Mouse (Mus musculus): ENCODE results near the gene Ankmy1. TPM values are rescaled to one million over a fixed set of nuclear protein-coding genes. Genes with fewer than 3 reads are reported as not detected.

The Ankmy1 gene
- under 1 TPM; 0.14 to 0.20 TPM for total RNA-seq (2021)
- long read RNA-seq, experiment 1, partial matches to known transcripts, result 0 of 3 reads
- long read RNA-seq, experiment 1, other reads (novel, unspliced or antisense), result 3 of 3 reads
- long read RNA-seq, experiment 2, result 0 reads

DNA sequence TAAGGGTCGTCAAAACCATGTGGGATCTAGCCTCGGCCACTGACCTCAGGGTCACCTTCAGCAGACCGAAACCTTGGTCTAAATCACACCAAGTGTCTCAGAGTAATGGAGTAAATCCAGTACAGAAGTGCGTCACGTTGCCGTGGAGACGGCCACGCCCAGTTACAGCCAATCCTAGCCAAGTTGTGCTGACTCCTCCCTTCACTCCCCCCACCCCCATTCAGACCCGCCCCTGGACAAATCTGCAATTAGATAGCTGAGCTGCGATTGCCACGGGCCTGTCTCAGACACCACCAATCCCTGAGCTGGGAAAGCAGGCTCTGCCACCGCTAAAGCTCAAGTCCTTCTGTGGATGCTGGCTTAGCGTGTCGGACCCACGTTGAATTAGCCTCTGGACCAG lies at the start of gene Ankmy1:
Ankmy1 (minus strand) TSS at position 121 of the 400 bp plus-strand sequence.
- peak; percentile 39 to 55 for DNase-seq
- intact Hi-C loops (cut with DNase I), result no loop called here

DNA sequence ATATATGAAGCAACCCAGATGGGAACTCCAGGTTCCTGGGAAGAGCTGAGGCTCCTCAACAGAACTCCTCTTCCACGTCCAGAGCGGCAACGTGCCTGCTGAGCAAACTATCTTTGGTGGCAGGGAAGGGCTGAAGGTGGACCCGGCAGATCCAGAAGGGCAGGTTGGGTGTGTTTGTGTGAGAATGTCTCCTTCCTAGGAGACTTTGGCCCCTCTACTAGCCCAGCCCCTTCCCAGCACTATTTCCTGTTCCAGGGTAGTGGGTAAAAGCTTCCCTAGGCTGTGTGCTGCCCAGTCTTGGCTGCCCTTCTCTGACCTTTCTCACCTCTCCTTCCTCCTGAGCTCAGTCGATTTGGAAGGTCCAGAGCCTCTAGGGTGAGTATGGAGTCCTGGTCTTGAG lies 47.9 kb upstream of the Ankmy1 start, which contains the start of gene Gpr35:
Gpr35 (plus strand) TSS at position 259 of the 400 bp plus-strand sequence.
- intact Hi-C loops (cut with DNase I), result loop anchor here (10.0 kb wide), 1 partner anchor 394 kb away; the partner anchor contains the start of genes Pask and Ppp1r7
- peak in 1 of 2 experiments; percentile 0 for DNase-seq

DNA sequence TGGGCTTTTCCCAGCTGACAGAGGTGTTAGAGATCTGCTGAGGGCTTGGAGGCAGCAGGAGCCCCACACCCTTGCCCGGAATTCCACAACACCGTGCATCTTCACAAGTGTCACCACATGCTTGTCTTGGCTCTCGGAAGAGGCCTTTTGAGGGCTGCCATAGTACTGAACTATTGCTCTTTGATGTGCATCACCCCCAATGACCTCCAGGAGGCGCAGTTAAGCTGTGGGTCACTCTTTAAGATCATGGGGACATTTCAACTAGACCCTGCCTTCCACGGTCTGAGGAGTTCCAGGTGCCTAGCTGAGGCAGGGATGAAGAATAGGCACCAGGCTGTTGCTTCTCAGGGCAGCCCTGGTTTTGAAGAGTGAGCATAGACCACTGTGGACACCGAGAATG lies 46.7 kb upstream of the Ankmy1 start:
- intact Hi-C loops (cut with DNase I), result no loop called here
- DNase-seq, result peak in 1 of 2 experiments; percentile 21

DNA sequence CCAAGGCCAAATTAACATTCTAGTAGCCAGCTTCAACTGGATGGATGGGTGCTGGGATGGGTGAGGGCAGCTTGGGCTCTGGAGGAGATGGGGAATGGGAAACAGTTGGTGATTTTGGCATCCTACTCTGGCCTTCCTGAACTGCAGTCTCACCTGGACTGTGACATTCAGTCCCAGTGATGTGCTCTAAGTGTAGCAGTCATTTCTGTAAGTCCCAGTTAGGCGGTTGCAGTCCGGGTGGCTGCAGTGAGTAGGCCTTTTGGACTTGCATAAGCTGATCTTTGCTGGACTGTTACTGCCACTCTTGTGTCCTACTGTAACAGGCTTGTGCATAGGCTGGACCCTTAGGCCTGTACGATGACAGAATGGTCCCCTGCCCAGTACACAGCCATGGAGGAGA lies 45.3 kb upstream of the Ankmy1 start:
- intact Hi-C loops (cut with DNase I), result no loop called here
- DNase-seq, result no peak

DNA sequence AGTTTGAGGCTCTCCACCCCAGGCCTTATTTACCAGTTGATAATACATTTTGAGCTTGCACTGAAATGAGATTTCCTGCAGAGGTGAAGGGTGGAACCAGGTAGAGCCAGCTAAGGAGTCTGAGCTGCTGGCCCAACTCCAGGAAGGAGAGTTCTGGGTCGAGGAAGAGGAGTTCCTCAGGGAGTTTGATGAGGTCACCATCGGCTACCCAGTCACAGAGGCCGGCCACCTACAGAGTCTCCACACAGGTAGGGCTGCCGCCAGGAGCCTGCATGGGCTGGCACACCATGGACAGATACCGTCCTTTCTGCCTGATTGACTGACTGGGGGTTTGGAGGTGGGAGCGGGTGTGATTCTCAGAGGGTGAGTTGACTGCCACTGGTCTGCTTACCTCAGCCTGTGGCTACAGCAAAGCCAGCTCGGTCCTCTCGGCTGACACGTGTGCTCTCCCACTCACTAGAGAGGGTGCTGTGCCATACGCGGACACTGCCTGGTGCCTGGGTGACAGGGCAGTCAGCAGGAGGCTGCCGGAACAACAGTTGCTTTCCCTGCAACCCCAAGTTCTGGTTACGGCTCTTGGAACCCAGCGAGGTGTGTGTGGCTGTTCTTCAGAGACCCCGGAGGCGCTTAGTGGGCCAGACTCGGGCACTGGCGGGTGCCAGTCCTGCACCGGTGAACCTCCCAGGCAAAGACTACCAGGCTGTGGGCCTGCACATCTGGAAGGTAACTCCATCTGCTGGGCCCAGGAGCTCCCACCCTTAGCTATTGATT lies 40.7 kb upstream of the Ankmy1 start:
- DNase-seq, result no peak
- intact Hi-C loops (cut with DNase I), result no loop called here

DNA sequence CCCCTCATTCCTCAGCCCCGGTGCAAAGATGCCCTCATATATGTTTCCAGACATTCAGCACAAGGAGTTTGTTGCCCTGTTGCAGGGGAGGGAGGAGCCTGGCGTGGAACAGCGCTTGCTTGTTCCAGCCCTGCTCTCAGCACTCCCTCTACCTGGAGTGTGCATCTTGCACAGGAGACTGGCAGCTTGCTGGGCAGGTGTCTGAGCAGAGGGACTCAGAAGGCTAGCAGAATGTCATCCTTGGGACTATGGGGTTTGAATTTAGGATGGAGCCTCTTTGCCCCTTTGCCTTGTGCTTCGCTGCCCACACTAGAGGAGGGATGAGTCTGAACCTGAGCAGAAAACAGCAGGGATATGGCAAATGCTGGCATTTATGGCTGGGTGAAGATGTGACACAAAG lies 37.0 kb upstream of the Ankmy1 start:
- intact Hi-C loops (cut with DNase I), result no loop called here
- DNase-seq, result no peak

DNA sequence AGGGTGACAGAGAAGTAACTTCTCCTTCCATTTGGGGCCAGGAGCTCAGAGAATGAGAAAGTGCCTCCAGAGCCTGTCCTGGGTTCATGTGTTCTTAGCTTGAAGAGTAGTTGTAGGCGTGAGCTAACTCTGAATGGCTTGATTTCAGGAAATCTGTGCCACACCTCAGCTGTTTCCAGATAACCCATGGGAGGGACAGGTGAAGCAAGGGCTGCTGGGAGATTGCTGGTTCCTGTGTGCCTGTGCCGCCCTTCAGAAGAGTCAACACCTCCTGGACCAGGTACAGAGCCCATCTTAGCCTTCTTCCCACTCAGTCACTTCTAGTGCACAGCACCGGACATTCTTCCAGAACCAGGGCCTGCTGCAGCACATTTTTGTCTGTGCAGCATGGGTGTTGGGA lies 35.1 kb upstream of the Ankmy1 start:
- no peak for DNase-seq
- intact Hi-C loops (cut with DNase I), result no loop called here

DNA sequence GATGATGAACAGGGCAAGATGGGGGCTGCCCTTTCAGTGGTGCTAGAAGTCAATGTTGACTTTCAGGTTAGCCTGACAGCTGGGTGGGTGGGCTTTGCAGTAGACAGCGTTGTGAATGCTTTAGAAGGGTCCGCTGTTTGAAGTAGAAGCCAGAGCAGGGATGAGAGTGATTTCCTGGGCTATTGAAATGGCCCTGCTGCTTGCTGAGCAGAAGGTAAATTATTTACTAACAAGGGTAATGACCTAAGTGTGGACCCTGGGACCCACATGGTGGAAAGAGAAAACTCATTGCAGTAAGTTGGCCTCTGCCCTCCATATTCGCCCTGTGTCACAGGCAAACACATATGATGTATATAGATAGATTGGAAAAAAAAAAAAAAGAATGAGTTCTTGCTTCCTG lies 33.8 kb upstream of the Ankmy1 start:
- no peak for DNase-seq
- intact Hi-C loops (cut with DNase I), result no loop called here

DNA sequence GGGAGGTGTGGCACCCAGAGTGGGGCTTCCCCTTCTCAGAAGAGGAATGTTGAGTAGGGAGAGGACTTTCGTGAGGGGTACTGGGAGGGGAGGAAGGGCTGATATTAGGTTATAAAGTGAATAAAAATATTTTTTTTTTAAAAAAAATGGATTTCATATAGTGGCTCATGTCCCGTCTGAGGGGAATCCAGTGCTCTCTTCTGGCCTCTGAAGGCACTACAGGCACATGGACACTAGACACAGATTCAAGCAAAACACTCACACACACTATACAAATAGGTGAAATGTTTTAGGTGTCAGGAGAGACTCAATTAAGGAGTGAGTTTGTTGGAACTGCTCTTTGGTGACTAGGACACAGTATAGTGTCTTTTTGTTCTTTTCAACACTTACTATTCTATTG lies 33.3 kb upstream of the Ankmy1 start:
- no peak for DNase-seq
- intact Hi-C loops (cut with DNase I), result no loop called here

DNA sequence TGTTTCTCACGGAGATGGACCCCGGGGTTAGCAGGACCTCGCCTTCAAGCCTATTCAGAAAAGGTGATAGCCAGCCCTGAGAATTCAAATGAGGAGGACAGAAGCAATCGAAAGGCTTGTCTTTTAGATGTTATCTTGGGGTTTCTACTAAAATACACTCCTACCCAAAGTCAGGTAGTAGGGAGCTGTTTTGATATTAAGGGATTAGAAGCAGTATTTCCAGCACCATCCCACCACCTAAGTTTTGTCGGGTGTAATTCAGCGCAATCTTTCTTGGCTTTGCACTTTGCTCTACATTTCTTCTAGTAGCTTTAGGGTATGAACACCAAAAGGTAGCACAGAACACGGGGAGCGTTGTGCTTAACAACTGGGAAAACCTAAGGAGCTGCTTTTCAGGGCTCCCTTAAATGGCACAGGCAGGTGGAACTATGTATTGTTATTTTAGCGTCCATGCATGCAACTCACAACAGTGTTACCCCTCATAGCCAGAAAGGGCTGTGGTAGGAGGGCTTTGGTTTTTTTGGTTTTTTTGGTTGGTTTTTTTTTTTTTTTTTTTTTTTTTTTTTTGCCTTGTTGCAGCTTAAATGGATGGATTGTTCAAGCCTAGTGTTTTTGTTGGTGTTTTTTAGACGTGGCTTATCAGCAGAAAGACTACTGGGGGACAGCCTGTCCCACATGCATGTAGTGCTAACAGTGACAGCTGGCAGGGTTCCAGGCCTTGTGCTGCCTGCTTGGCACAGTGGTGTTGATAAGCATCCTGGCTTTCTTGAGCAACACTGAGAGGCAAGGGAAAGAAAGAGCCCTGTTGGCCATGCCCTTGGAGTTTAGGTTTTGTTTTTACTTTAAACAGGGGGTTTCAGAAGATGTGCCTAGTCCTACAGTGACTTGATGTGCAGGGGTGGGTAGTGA lies 32.6 kb upstream of the Ankmy1 start:
- intact Hi-C loops (cut with DNase I), result no loop called here

DNA sequence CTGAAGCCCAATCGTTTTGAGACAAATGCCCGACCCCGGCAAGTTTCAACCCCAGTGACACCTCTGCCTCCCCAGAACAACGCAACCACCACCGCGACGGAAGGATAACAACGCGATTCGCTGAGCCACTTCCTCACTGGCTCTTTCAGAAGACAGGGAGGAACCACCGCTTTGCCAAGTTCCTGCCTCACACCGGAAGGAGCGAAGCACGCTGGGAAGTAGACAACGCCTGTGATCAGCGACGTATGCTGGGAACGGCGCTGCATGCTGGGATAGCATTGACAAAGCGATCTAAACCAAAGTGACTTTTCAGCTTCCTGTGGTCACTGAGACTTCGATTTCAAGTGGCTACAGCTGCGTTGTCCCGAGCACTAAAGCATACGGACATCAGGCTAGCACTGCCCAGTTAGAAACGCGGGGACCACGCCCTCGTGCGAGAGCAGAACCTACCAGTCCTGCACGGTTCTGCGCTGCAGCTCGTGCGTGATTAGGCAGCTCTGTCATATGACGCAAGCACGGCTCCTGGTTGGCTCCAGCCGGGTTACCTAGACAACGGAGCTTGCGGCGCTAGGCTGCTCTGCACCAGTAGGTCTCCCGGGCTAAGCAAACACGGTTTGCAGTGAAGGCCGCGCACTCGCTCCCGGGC lies 31.6 kb upstream of the Ankmy1 start, which contains the start of gene Capn10:
Capn10 (plus strand) TSS at position 195 of the 646 bp plus-strand sequence.
- peak; percentile 87 to 91 for DNase-seq
- intact Hi-C loops (cut with DNase I), result no loop called here

More for the DNA sequence above, 32.6 kb upstream of the Ankmy1 start:
- DNase-seq, result peak; percentile 28 to 33

DNA sequence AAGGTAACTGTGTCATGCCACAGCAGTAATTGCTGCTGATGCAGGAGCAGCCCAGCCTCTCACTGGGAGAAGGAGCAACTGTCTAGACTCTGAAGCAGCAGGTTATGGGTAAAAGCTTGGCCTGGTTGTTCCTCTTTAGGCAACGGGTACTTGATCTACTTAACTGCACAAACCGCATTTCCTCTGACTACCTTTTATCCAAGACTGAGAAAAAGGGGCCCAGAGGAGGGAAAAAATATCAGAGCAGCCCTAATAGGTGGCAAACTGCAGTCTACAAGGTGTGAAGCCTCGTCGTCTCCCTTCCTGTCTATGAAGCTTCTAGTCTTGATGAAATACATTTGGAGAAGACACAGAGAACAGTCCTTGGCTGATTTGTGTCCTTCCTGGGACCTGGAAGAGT lies 30.9 kb upstream of the Ankmy1 start:
- DNase-seq, result no peak
- intact Hi-C loops (cut with DNase I), result loop anchor here (2.0 kb wide), 1 partner anchor 23 kb away; the partner anchor contains the start of gene Rnpepl1

DNA sequence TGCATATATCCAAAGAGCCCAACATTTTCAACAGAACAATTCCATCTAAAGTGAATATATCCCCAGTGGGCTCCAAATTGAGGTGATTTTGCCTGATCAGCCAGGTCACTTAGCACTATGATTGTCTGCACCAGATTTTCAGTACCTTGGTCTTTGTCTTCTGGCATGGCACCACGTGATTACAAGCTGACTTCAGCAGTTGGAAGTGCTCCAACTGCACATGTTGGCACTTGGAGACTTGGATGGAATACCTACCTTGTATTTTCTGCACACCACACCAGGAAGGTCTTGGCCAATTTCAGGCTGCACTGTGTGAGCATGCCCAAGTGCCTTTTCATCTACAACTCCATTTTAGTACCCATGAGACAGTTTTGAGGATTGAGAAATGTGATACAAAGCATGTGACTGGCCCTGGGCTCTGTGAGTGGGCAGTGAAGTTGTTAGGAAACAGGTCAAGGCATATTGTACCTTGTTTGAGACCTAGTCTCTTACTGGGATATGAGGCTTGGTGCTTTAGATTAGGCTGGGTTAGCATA lies 27.5 kb upstream of the Ankmy1 start:
- intact Hi-C loops (cut with DNase I), result no loop called here

DNA sequence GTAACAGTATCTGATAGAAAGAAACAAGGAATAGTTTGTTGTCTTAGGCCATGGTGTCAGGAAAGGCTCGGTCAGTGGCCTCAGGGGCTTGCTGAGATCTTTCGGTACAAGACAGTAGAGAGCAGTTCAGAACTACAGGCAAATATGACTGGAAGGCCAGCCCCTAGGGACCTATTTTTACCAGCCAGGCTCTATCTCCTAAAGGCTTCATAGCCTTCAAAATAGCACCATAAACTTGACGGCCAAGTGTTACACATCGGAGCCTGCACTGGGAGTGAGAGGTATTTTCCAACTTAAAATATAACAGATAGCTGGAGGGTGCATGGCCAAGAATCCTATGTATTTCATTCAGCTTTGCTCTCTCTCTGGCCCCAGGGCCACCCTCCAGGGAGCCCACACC lies 18.8 kb upstream of the Ankmy1 start:
- intact Hi-C loops (cut with DNase I), result no loop called here
- DNase-seq, result no peak

More for the DNA sequence above, 27.5 kb upstream of the Ankmy1 start:
- DNase-seq, result no peak

DNA sequence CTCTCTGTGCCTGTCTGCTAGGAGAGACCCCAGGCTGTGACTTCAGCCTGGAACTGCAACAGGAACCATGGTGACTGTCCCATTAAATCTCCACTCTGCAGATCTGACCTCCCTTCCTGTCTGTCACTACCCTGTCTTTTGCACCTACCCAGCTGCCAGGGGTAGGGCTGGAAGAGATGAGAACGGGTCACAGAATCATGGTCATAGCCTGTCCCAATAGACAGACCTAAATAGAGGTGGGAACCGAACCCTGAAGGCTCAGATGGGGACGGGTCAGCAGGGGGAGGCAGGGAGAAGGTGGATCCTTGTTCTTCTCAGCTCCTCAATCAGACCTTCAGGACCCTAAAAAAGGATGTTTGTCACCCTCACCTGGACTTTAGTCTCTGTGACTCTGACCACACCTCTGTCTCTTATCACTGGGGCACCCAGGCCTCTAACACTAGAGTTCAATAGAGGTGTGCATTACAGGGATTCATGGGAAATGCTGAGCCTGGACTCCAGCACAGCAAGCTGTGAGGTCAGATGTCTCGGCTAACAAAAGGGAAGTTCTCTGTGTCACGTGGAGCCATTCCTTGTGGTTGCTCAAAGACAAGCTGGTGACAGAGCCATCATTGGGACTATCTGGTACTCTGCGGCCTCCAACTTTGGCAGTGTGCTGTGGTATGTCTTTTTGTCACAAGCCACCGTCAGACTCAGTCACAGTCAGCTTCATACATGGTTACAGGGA lies 17.9 kb upstream of the Ankmy1 start:
- intact Hi-C loops (cut with DNase I), result no loop called here
- no peak for DNase-seq

DNA sequence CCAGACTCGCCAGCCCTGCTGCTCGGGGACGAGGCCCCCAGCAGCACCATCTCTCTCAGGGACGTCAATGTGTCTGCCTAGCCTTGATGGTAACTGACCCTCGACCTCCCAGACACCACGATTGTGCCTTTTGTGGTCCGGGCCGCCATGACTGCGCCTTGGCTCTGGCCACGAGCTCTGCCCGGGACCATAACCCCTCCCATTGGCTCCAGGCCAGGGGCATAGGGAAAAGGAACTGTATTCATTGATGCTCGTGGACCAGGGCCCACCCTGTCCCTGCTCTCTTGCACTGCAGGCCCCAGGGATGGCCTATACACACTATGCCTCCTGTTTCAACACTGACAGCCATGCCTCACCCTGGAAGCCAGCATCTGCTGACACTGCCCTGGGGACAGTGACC lies 17.1 kb upstream of the Ankmy1 start:
- no peak for DNase-seq
- intact Hi-C loops (cut with DNase I), result no loop called here

DNA sequence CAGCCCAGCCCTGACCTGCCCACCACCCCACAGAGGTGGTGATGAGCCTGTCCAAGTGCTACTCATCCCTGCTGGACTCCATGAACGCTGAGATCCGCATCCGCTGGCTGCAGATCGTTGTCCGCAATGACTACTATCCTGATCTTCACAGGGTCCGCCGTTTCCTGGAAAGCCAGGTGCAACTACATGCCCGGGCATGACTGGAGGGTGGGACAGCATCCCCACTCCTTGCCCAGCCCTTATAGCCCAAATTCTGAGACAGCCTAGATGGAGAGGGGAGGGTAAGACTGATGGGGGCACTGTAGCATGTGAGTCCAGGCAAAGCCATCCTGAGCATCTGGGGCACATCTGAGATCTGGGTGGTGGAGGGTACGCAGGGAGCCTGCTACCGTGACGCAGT lies 16.4 kb upstream of the Ankmy1 start:
- DNase-seq, result no peak
- intact Hi-C loops (cut with DNase I), result no loop called here

DNA sequence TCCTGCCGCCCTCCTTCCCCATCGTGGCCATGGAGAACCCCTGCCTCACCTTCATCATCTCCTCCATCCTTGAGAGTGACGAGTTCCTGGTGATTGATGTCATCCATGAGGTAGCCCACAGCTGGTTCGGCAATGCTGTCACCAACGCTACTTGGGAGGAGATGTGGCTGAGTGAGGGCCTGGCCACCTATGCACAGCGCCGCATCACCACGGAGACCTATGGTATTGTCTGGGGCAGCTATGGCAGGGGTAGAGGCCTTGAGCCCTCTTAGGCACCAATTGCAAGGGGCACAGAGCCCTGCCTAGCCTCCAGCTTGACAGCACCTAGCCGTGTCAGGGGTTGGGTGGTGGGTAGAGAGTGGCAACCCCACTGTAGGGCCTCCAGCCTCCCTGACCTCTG lies 14.0 kb upstream of the Ankmy1 start:
- intact Hi-C loops (cut with DNase I), result no loop called here
- no peak for DNase-seq

DNA sequence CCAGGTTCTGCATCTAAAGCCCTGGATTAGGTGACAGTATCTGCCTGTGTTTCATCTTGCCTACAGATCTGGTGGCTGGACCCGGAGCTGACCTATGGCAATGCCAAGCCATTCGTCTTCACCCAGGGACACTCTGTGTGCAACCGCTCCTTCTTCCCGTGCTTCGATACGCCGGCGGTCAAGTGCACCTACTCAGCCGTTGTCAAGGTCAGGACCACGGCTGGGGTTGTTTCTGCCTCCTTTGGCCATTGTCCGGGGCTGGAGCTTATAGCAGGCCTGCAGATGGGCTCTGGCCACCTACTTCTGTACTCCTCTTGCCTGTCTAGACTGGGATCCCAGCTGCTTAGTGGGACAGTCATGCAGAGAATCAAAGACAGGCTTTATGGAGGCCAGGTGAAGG lies 12.3 kb upstream of the Ankmy1 start:
- DNase-seq, result no peak
- intact Hi-C loops (cut with DNase I), result no loop called here

DNA sequence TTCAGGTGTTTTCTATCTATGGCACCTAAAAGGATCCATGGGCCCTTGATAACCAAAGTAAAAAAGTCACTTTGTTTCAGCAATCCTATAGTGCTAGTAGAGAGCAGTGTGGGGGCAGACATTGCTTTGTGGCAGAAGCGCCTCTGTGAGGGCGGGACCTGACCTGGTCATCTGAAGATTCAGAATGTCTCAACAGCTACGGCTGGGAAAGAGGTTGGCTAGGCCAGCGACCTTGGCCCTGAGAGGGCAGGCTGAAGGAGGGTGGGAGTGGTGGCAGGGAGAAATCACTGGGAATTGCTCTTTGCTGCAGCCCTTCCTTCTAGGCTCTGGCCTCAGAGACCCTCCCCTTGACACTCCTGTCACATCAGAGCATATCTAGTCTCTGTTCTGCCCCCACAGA lies 11.5 kb upstream of the Ankmy1 start:
- intact Hi-C loops (cut with DNase I), result no loop called here

More for the DNA sequence above, 11.5 kb upstream of the Ankmy1 start:
- no peak for DNase-seq
